Comparison of ENCODE assay signal across 10 mouse cellular contexts in genomic region chr16:33337681-33338080, GRCm38 (mm10). TPM values are rescaled to one million over a fixed set of nuclear protein-coding genes. Genes with fewer than 3 reads are reported as not detected.
DNase-seq lines count a peak whose midpoint lies in the region; ATAC-seq lines count a peak whose summit lies in the region.
"Had no signal": no experiment of that assay in that cellular context is flagged by ENCODE, and none has a peak within 500 bp of the region (broad histone marks: within the 10 kb centered on the region; RNA-seq: fewer than 3 reads in every experiment).

No protein-coding gene starts in this region.

- no peaks in the 10 kb centered on the region for H3K9me3 ChIP-seq in heart, embryonic 11.5 days (replicated peaks; ENCODE audit: control insufficient read depth, low read length)
- 0 out of 2 replicates have a peak, but pooled peaks cover 3% of the 10 kb centered on the region for H3K9me3 ChIP-seq in limb, embryonic 12.5 days
- H3K9me3 ChIP-seq in limb, embryonic 10.5 days (replicated peaks) = no peaks in the 10 kb centered on the region
- H3K9me3 ChIP-seq in forebrain, embryonic 10.5 days = no peaks in the 10 kb centered on the region

- H3K4me2 ChIP-seq in heart, embryonic 11.5 days = peak overlapping the region; percentile 29
- 0 out of 2 replicates have a peak overlapping the region, but pooled peaks have one; percentile 21 for H3K4me2 ChIP-seq in limb, embryonic 12.5 days

- no peaks in the 10 kb centered on the region for H3K27me3 ChIP-seq in heart, embryonic 11.5 days (ENCODE audit: control insufficient read depth, insufficient read depth, low read length)
- H3K27me3 ChIP-seq in limb, embryonic 12.5 days = no peaks in the 10 kb centered on the region
- no peaks in the 10 kb centered on the region for H3K27me3 ChIP-seq in limb, embryonic 10.5 days (ENCODE audit: low read depth, poor library complexity, severe bottlenecking)
- no peaks in the 10 kb centered on the region for H3K27me3 ChIP-seq in forebrain, embryonic 10.5 days (ENCODE audit: poor library complexity, severe bottlenecking)

- H3K4me3 ChIP-seq in heart, embryonic 11.5 days (ENCODE audit: low read depth, low read length) = no peak overlapping the region
- H3K4me3 ChIP-seq in limb, embryonic 12.5 days (replicated peaks) = no peak overlapping the region
- no peak overlapping the region for H3K4me3 ChIP-seq in limb, embryonic 10.5 days
- H3K4me3 ChIP-seq in forebrain, embryonic 10.5 days = no peak overlapping the region
- H3K4me3 ChIP-seq: erythroblast, embryonic 14.5 days had no signal

- no peak overlapping the region for H3K9ac ChIP-seq in heart, embryonic 11.5 days (ENCODE audit: low read depth, low read length)
- H3K9ac ChIP-seq in limb, embryonic 12.5 days (replicated peaks) = no peak overlapping the region
- H3K9ac ChIP-seq: liver, embryonic 14.5 days had no signal

- 77% methylated on average over 10 of the region's 10 CpGs for WGBS in heart, embryonic 11.5 days (ENCODE audit: insufficient replicate concordance)
- 82% methylated on average over 10 of the region's 10 CpGs for WGBS in limb, embryonic 12.5 days
- 81% methylated on average over 10 of the region's 10 CpGs for WGBS in limb, embryonic 10.5 days
- 87% methylated on average over 10 of the region's 10 CpGs for WGBS in forebrain, embryonic 10.5 days

- H3K36me3 ChIP-seq in heart, embryonic 11.5 days (ENCODE audit: control insufficient read depth, insufficient read depth, low read length) = no peaks in the 10 kb centered on the region
- H3K36me3 ChIP-seq in limb, embryonic 12.5 days = no peaks in the 10 kb centered on the region
- no peaks in the 10 kb centered on the region for H3K36me3 ChIP-seq in limb, embryonic 10.5 days
- no peaks in the 10 kb centered on the region for H3K36me3 ChIP-seq in forebrain, embryonic 10.5 days (replicated peaks)

- H3K27ac ChIP-seq in heart, embryonic 11.5 days (ENCODE audit: low read depth, low read length) = no peak overlapping the region
- H3K27ac ChIP-seq in limb, embryonic 12.5 days = no peak overlapping the region
- H3K27ac ChIP-seq in limb, embryonic 10.5 days = no peak overlapping the region
- no peak overlapping the region for H3K27ac ChIP-seq in forebrain, embryonic 10.5 days
- H3K27ac ChIP-seq: liver, embryonic 14.5 days had no signal

- intact Hi-C loops in heart, postnatal 36 days (cut with DNase I) = loop anchor here (5.0 kb wide), 1 partner anchor 145 kb away; no protein-coding TSS in a partner anchor

- ATAC-seq in heart, embryonic 11.5 days (replicated peaks; ENCODE audit: insufficient number of reproducible peaks, low FRiP score, low TSS enrichment) = no peak
- no peak for ATAC-seq in limb, embryonic 12.5 days (ENCODE audit: insufficient number of reproducible peaks, insufficient read depth, low FRiP score, low TSS enrichment, low read depth)

- DNase-seq in heart, postnatal 36 days = no peak
- DNase-seq in limb, embryonic 10.5 days (ENCODE audit: low spot score) = no peak
- peak; percentile 60 for DNase-seq in CD4-positive, CD25-positive, alpha-beta regulatory T cell, adult 2 months (ENCODE audit: low read depth, low spot score)
- DNase-seq in induced T-regulatory cell, adult 2 months (ENCODE audit: low read depth) = peak; percentile 79
- DNase-seq in left cerebral cortex, adult 11 months (ENCODE audit: low spot score) = no peak
- DNase-seq in forebrain, embryonic 10.5 days (ENCODE audit: extremely low spot score, low spot score) = no peak

- H3K4me1 ChIP-seq in heart, embryonic 11.5 days (ENCODE audit: control insufficient read depth, insufficient read depth, low read length) = peaks cover 5% of the 10 kb centered on the region
- H3K4me1 ChIP-seq in limb, embryonic 12.5 days (replicated peaks) = 0 out of 2 replicates have a peak, but pooled peaks cover 6% of the 10 kb centered on the region
- peaks cover 7% of the 10 kb centered on the region; the same call in 1 of the 2 replicates for H3K4me1 ChIP-seq in limb, embryonic 10.5 days
- H3K4me1 ChIP-seq in forebrain, embryonic 10.5 days = peaks cover 12% of the 10 kb centered on the region

RNA-seq across cellular contexts. Expression of gene Zfp148, which starts 43.0 kb away (rescaled TPM):
- 37.8 and 39.2 TPM in 2 replicates for polyA plus RNA-seq in heart, embryonic 11.5 days (2014; fragmentation: Nextera tagmentation; extraction: Ambion mirVana)
- total RNA-seq in heart, postnatal 36 days (2021) = 10 to 100 TPM; 37.8 to 37.9 TPM
- polyA plus RNA-seq in limb, embryonic 12.5 days (2016; fragmentation: Nextera tagmentation; extraction: Ambion mirVana) = 60.9 and 66.4 TPM in 2 replicates
- polyA plus RNA-seq in limb, embryonic 10.5 days (2016; fragmentation: Nextera tagmentation; extraction: Ambion mirVana) = 44.2 and 49.2 TPM in 2 replicates
- 44.7 and 45.2 TPM in 2 replicates for polyA plus RNA-seq in forebrain, embryonic 10.5 days (2016; fragmentation: Nextera tagmentation; extraction: Ambion mirVana)

Comparison
In these comparisons a context has a peak if more than half of its experiments do, and no peak if none do; other contexts are left out.
1. DNase-seq: peak in CD4-positive, CD25-positive, alpha-beta regulatory T cell, adult 2 months (single experiment) and induced T-regulatory cell, adult 2 months (single experiment); none in heart, postnatal 36 days (0 of 2), limb, embryonic 10.5 days (single experiment), left cerebral cortex, adult 11 months (single experiment) and forebrain, embryonic 10.5 days (single experiment).